Mouse (Mus musculus) kidney, postnatal 25 days (tissue): ENCODE measurements around the gene Ccdc43.

Experiments used
- DNase-seq, 2 experiments: peaks; one replicate each; pipeline ENCODE4 v3.0.0; 2021; ENCODE audit warnings: mixed read lengths in 2 of 2

Gene Ccdc43

DNA sequence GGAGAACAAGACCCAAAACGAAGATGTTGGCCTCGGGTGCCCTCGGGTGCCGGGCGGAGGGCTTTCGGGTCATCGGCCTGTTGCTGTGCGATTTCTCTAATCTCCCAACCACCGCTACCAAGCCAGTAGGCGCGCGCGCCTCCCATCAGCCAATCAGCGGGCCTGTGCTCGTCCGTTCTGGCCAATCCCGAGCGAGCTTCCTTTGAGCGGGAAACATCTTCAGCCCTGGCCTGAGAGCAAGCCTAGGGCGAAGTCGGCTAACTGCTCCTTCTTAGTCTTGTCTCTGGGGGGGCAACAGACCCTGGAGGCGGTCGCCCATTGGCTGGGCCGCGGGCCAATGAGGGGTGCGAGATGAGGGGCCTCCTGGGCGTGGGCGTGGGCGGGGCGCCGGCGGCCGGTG is 32.4 kb downstream of the Ccdc43 start:
- DNase-seq, result no peak

- DNase-seq, result no peak
These were observed 34.2 kb downstream of the Ccdc43 start, which contains the start of gene Meioc for GRCm38 (mm10) chr11:102663416-102663815. Meioc (plus strand) TSS chr11:102663716.

GRCm38 (mm10) chr11:102656931-102657330 is 40.7 kb downstream of the Ccdc43 start:
- DNase-seq, result no peak

- no peak for DNase-seq
These were observed 41.2 kb downstream of the Ccdc43 start for GRCm38 (mm10) chr11:102656326-102656926.

DNA sequence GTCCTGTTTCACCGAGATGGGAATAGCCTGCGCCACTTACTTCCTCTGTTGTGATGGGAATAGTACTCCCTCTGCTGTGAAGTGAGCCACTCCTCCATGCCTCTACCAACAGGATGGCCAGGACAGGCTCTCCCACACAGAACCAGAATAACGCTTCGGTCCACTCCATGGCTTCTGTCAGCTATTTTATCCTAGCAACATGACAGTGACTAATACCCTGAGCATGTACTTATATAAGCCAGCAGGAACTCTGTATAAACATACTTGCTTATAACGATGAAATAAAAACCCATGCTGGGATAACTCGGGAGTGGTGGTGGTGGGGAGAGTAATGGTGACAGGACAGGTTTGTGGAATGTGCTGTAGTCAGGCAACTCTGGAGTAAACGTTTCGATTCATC is 41.7 kb downstream of the Ccdc43 start:
- DNase-seq, result no peak

DNA sequence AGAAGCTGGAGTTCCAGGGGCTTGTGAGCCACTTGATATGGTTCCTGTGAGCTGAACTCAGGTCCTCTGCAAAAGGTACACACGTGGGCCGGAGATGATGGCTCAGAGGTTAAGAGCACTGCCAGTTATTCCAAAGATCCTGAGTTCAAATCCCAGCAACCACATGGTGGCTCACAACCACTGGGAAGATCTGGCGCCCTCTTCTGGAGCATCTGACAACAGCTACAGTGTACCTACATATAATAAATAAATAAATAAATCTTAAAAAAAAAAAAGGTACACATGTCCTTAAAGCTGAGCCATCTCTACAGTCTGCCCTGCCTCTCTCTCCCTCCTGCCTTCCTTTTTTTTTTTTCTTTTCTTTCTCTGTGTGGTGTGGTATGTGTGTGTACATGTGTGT is 44.7 kb downstream of the Ccdc43 start:
- DNase-seq, result peak in 1 of 2 experiments; percentile 36

DNA sequence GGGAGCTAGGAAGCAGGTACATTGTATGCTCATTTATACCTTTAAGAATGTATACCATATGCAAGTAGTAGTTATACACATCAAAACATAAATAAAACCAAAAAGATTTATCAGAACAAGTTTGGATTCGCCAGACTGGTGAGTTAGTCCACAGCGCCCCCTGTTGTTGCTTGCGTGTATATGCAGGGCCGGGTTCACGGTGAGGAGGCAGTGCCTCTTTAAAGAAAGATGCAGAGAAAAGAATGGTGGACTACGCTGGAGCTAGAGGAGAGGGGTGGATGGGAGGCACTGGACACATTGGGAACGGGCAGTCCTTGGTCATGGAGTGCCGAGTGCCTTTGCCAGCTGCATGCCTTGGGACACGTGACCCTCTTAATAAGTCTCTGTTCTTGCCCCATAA is 46.2 kb downstream of the Ccdc43 start:
- DNase-seq, result peak; percentile 55 to 70

- no peak for DNase-seq
These were observed 49.7 kb downstream of the Ccdc43 start for GRCm38 (mm10) chr11:102647885-102648284.

GRCm38 (mm10) chr11:102646226-102646625 is 51.4 kb downstream of the Ccdc43 start:
- DNase-seq, result no peak

GRCm38 (mm10) chr11:102643891-102644382 is 53.6 kb downstream of the Ccdc43 start:
- peak in 1 of 2 experiments; percentile 26 for DNase-seq

- no peak for DNase-seq
These were observed 60.7 kb downstream of the Ccdc43 start for GRCm38 (mm10) chr11:102636887-102637286.
